Mouse (Mus musculus) cerebellum, adult 9-11 months (tissue): ENCODE measurements around the gene Capn13.
"Not testable (repeated sequence)": the region's sequence is repeated elsewhere in the genome, so short reads cannot be mapped to it uniquely, and the experiment has no call there.

Experiments used
- DNase-seq: peaks from one replicate; pipeline ENCODE4 v3.0.0; 2022

Capn13 gene

DNA sequence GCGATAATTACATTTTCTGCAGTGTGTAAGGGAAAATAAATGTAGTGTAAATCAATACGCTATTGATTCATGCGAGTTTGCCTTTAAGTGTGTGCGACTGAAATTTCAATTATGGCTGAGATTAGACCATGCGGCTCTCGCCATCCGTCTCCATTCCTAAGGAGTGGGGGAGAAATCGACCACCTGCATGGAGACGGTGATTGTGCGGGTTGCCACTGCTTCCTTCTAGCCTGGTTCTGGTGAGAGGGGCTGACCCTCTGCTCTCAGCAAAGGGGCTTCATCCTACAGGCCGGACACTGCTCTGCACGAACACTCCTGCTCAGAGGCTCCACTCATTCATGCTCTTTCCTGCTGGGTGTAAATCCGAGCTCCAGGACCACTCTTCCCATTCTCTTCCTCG is 58.0 kb downstream of the Capn13 start:
- no peak for DNase-seq

DNA sequence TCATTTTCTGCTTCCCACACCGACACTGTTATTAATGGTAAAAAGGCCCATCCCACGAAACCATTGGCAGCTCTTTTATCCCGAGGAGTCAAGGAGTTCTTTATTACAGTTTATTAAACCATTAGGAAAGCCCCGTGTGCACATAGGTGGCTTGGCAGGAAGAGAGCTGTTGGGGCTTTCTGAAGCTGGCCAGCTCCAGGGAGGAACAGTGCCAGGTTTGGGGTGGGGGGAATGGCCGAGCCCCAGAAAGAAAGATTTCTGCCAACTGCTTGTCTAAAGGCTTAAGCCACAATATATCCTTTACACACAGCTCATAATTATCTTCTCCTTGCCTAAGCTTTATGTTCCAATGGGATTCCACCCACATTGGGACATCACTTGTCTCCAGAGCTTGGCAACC is 71.6 kb downstream of the Capn13 start:
- DNase-seq = no peak

DNA sequence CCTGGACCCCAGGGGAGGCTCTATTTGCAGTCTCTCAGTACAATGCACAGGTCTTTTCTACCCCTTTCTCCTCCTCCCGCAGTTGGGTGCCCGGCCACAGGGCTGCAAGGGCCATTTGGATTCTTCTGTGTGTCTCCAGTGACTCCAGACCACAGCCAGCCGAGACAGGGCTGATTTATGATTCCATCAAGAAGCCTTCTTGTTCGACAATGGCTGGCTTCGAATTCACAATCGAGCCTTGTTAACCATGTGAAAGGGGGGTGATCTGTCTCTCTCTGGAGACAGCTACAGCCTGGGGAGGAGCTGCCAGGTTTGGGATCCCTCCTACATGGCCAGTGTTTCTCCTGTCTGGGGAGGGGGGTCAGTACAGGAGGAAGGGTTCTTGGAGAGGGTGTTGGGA is 75.4 kb downstream of the Capn13 start:
- DNase-seq = no peak

DNA sequence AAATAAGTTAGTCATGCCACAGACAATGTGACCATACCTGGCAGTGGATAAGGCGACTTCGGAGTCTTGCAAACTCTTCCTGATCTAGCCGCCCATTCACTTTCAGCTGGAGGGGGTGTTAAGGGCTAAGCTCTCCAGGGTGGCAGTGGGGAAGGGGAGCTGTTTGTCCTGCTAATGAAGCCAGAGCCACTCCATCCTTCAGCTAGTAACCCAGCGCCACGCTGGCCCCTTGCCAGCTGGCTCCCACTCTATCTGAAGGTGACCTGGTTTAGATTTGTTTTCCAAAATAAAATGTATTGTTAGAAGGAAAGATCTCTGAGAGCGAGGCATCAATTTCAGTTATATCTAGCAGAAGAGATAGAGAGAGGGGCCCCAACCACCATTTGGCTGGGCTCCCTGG is 75.9 kb downstream of the Capn13 start:
- peak; percentile 38 for DNase-seq

DNA sequence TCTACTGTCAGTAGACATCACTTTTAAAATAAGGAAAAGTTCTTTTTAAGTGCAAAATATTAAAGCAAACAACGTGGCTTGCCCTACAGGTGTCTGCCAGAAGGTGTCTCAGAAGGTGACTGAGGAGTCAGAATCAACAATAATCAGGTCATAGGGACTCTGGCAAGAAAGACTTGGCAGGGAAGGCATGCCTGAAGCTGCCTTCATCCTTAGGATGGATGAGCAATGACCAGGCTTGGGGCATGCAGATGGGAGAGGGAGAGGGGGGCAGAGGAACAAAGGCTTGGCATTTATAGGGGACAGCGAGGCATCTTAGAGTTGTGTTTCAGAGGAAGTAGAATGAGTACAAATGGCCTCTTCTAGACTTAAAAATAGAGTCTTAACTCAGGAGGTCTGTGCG is 76.7 kb downstream of the Capn13 start:
- no peak for DNase-seq

DNA sequence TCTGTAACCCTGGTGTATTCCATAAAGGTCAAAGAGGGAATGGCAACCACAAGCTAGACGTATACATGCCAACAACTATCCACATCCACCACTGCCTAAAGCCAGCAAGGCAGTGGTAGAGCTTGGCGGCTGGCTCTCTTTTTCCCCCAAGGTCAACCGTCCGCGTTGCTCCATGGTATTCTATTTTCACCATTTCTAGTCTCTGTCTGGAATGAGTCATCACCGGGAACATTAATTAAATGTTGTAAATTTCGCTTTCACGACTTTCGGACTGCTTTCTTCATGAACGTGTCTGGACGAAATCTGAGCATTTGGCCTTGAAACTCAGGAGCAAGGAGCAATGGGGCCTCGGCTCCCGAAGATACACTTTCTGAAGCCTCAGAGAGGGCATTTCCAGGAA is 85.9 kb downstream of the Capn13 start:
- DNase-seq = no peak

DNA sequence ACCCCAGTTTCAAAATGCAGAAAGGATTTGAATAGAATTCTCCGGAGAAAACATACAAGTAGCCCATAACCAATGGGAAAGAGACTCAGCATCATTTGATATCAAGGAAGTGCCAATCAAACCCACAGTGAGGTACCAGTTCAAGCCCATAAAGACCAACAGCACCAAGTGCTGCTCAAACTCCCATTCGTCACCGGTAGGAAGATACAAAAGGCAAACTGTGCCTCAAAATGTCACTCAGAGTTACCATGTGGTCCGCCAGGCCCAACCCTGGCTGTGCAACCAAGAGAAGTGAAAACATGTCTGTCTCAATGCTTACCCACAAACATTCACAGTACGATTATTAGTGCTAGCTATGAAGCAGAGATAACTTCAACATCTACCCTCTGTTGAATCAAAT is 89.2 kb downstream of the Capn13 start:
- no peak for DNase-seq

DNA sequence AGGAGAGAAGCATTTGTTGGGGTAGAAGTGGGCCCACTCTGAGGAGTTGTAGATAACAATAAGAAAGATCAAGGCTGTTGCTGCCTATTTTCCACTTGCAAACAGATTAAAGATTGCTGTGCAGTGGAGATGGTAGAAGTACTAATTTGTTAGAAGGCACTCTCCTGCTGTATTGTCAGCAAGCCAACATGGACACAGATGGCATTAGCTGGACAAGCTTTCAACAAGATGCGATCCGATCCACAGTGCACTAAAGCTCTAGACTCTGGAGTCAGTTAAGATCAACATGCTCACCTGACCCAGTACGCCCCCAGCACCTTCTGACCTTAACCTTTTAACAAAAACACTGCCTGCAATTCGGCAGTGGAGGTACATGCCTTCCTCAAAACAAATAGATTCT is 92.0 kb downstream of the Capn13 start:
- no peak for DNase-seq

DNA sequence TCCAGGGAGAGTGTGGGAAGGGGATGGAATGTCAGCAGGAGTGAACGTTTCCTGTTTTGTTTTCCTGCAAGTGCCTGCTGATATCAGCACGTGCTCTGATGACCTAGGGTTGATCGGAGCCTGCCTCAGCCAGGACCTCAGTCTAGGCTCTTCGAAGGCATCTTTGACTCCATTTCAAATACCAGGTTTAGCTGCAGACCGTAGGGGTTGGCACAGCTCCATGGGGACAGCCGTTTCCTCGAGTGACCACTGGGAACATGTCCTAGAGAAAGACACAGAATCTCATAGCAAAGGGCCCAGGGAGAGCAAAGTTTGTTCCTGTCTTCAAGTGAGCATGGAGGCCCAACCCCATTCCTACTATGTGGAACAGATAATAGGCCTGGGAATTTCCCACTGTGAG is 94.0 kb downstream of the Capn13 start:
- DNase-seq = no peak

DNA sequence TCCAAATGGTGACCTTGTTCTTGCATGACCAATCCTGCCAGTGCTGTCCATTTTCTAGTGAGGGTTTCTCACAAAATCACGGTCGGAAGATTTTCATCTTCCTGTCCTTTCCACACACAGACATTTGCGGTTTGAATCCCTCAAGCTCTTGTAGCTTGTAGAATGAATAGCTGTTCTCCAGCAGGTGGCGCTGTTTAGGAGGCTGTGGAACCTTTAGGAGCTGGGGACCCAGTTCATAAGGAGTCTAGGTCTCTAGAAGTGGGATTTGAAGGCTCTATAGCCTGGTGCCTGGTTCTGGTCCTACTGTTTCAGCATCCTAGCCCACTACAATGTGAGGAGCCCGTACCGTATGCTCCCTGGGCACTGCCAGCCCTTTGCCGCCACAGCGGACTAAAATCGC is 95.0 kb downstream of the Capn13 start:
- DNase-seq = no peak

DNA sequence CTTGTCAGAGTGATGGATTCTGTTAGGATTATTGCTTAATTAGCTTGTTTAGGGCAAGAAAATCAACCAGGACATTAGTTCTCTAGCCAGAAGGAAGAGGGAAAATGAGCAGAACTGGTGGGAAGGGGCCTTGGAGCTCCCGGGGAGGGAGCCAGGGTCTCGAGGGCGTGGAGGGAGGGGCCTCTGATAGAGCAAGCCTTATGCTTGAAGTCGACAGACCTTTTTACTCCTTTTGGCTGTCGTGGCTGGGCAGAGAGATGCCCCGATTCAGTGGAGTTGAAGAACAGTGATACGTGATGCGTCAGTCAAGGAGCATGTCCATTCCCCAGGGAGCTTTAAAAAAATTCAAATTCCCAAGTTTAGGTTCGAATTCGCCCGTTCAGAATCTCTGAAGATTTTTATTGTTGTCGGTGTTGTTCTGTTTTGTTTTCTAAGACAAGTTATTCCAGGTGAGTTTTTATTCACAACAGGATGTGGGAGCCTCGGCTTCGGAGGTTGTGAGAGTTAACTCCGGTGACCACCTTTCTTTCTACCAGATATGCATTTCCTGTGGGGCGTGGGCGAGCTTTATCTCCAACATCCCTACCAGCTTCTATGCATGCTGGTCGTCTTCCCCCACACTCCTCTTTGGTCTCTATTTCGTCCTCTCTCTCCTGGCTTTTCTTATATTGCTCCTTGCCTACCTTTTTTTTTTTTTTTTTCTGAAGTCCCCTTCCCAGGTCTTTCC is 96.4 kb downstream of the Capn13 start:
- no peak for DNase-seq

DNA sequence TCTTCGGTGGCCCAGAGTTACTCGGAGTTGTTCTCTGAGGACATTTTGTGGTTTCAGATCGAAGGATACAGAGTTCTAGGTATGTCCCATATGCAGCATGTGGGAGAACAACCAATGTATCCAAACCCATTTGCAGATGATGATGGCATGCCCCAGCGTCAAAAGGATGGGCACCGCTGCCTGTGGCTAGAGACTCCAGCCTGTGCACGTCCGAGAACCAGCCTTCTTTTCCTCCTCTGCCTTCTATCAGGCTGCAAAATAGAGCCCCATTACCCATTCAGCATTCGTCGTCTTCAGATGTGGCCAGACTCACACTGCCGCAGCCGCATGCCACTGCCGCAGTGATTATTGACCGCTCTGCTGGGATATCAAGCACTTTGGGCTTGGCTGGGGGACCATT is 97.0 kb downstream of the Capn13 start:
- no peak for DNase-seq

DNA sequence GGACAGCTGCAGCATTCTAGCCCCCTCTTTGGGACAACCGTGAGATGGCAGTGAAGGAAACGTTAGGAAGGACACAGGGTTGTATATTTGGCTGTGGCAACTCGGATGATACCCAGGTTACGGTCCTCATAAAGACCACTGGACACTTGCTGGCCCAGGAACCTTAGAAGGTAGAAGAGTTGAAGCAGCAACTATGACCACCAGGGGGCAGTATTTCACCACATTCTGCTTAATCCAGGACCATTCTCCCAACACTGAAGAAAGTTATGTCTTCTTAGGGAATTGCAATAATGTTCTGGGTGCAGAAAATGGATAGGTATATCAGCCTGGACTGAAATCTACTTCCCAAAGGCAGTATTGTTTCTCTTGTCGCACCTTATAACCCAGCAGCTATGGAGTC is 97.4 kb downstream of the Capn13 start:
- DNase-seq = peak; percentile 42

DNA sequence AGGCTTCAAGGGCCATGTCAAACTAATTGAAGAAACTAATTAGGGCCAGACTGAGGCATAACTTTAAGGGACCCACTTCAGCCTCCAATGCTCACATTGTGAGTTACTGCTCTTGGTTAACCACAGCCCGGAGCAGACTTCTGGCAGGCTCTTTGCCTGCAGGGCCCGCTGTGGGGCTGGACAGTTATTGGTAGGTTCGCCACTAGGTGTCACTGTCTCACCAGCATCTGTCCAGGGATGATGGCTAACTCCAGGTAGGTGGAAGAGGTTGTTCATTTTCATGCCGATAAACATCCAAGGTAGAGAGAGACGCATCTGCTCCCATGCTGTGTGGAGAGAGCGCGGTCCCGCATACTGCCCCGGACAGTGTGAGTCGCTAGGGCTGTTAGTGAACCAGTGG is 98.6 kb downstream of the Capn13 start:
- DNase-seq = peak; percentile 65

DNA sequence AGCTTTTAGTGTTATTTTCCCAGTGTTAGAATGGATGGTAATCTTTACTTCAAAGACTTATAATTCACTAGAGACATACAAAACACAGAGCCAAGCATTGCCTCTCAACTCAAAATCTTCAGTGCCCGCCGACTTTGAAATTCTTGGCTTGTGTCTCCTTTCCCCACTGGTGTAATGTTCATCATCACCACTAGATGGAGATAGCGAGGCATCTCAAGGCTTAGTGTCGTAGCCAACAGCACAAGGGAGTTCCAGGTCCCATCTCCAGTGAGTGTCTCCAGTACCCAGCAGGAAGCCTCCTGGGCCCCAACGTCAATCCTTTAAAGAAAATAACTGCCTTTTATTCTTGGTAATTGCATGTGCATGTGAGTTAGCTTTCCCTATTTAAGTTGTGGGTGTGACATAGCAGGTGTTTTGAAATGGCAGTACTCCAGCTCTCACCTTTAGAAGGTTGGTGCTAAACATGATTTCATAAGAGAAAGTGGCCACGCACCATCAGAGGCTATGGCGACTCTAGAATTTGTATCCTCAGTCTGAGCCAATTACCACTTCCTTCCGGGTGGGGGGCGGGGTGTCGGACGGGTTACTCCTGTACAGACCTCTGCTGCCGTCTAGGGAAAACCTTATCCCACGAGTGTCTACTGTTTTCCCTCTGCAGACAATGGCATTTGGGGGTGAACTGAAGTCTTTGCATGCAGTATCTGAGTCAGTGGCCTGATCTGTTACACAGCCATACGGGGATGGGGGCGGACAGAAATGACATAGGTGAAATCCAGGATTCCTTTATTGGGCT is 99.2 kb downstream of the Capn13 start:
- DNase-seq = peak; percentile 59

DNA sequence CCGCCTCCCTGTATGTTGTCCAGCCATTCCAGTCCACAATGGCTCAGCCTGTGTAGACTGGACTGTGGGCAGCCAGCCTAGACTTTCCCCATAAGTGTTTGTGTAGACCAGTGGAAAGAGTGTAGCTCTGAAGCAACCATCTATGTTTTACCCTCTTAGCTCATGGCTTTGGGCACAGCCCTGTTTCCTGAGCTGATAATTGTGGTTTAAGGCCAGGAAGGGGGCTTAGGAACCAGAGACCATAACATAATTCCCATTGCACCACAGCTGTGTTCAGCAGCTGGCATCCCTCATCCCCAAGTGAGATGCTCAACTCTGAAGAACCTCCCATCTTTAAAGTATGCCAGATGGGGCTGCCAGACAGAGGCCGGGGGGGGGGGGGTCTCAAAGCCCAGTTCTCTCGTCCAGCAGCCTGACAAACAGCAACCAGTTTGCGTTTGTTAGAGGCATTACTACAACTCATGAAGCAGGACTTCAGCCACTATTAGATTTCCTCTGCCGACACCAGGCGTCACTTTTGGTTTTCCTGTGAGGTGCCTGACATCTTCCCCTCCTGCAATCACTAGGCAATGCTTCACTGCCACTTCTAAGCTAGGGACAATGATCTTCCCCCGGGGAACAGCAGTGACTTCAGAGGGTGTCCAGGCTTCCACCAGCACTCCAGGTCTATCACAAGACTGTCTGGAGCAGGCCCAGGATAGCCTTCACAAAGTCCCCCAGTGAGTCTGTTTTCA is 100.4 kb downstream of the Capn13 start:
- DNase-seq = no peak

DNA sequence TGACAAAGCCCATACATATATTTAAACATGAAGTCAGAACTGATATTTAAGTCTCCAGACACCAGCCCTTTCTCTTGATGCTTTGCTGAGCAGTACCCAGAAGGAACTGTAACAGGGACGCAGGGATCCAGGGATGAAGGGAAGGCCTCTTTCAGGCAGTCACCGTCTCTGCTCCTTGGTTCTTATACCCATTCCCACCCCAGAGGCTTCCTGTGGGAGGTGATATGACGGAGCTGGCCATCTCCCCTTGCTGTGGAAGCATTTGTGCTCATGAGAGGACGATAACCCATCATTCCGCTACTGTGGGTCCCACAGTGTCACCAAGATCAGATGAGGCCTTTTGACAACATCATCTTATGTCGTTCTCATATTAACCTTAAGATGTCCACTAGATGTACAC is 101.7 kb downstream of the Capn13 start:
- no peak for DNase-seq

DNA sequence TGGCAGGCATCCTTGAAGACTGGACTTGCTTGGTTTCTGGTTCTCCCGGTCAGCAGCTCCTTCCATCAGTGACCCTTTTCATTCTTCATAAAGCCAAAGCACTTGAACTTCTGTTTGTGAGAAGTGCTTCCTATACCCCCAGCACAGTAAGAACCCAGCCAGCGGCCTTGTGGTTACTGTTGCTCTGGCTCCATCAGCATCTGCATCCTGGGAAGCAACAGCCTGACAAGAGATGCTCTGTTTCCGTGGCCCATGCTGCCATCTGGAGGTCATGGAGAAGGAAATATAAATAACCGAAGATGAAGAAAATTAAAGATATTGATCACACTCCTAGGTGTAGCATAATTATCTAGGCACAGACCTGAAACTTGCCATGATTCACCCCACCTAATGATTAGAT is 103.8 kb downstream of the Capn13 start:
- DNase-seq = peak; percentile 18

DNA sequence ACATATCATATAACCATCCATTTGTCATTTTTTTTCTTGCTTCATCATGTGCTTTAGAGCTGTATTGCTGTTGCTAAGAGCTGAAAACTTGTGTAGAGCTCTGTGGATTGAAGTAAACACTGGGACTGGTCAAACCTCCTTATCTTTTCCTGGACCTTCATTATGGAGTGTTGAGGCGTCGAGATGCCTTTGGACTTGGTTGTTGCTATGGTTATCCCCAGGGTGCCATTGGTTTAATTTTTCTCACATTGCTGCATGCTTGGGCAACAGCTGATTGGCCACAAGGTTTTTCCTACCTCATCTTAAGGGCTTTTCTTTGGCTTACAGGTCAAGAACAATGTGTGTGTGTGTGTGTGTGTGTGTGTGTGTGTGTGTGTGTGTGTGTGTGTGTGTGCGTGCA is 107.4 kb downstream of the Capn13 start:
- DNase-seq = no peak

DNA sequence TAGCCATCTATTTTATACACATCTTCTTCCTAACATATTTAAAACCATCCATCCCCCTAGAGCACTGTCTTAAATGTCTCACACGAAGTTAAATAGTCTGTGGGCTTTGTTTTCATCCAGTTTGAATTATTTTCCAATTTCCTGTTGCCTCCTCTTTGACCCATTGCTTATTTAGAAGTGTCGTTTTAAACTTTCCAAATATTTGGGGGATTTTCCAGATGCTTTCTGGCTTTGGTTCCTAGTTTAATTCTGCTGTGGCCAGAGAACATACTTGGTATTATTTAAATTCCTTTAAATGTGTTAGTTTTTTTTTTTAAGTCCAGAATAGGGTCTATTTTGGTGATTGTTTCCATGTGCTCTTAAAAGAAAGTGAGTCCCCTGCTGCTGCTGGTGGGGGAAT is 116.4 kb downstream of the Capn13 start:
- DNase-seq = no peak

DNA sequence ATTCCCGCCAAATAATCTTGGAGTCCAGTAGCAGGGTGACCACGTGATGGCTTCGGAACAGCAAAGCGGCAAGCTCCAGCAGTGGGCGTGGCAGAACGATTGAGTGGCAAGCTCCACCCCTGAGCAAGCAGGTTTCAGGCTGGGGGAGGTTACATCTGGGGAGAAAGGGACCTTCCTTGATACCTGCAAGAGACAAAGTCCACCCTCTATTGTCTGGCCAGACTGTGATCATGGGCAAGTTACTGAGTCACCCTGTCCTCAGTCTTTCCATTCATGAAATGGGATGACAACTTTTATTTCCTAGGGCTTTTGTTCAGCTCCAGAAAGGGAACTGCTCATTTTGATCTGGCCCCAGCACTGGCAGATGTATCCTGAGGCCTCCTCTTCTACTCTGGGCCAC is 118.0 kb downstream of the Capn13 start:
- DNase-seq = not testable (repeated sequence)

DNA sequence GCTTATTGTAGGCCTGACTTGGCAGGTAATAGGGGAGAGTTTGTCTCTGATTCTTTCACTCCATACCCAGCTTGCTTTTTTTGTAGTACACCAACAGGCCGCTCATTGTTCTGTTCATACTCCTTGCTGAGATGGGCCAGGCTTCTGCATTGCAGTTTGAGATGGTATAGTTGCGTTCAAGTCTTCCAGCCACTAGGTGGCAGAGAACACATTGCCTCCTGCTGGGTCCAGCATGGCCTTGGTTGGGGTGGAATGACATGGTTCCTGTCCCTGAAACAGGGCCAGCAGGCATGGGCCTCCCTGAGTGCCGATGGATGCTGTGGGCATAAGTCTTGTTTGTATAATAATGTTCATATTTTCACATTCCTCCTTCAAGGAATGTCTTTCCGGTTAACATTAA is 122.9 kb downstream of the Capn13 start:
- DNase-seq = no peak

DNA sequence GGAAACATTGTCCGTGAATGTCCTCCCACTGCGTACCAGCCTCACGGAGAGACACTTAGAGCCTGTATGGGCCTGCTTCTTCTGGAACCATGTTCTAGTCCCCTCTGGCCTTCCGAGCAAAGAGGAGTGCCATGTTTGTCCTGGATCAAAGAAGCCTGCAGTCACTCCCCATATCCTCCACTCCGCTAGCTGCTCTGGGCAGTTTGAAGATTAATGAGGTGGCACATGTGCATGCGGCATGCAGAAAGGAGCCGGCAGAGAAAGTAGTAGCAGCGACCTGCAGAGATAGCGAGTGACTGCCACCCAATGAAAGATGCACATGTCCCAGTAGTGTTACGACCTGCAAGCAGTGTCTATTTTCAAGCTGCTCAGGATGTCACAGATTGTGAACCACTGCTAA is 125.6 kb downstream of the Capn13 start:
- no peak for DNase-seq

DNA sequence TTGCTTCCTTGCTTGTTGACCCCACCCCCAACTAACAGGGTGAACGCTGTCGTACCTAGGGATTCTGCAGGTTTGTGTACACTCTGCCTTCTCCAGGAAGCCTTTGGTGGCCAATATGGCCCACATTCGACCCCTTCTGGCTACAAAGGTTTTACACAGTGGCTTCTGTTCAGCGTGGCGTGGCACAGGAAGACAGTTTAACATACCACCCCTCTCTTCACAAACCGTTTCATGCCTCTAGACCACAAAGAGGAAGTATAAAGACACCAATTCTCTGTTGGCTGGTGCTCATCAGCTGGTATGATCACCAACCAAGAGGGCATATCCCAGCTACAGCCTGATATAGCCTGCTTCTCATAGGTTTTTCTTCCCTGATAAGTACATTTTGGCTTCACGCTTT is 126.9 kb downstream of the Capn13 start:
- DNase-seq = no peak
